Mouse (Mus musculus) small intestine, adult 2 months (tissue): ENCODE measurements around the gene Armh2.

Experiments
- CTCF ChIP-seq: fragments of 200-500 bp; IDR thresholded peaks from 2 replicates; pipeline ENCODE4 v1.5.1; 2012; ENCODE audit warnings: low read depth, mild to moderate bottlenecking, control low read depth, inconsistent platforms, low read length, moderate library complexity, mixed read lengths; ENCODE audit not compliant: insufficient replicate concordance, insufficient read length; ENCODE audit errors: extremely low read depth
- POLR2A ChIP-seq: fragments of 200-500 bp; IDR thresholded peaks from 2 replicates; pipeline ENCODE4 v1.6.1; 2012; ENCODE audit warnings: low read depth, mild to moderate bottlenecking, control low read depth, inconsistent platforms, low read length, moderate library complexity

GRCm38 (mm10) chr13:24791349-24791748, 50.3 kb downstream of the Armh2 start:
- no peak for TF ChIP-seq CTCF
- TF ChIP-seq POLR2A, result no peak
